Mouse (Mus musculus) C2C12 (cell line): ENCODE results near the gene Glra1.

Source experiments
- CTCF ChIP-seq: IDR thresholded peaks from one replicate; pipeline ENCODE4 v1.5.1; 2011; ENCODE audit not compliant: control insufficient read depth, insufficient read depth, insufficient read length
- FOSL1 ChIP-seq: IDR thresholded peaks from one replicate; pipeline ENCODE4 v1.8.0; 2011; ENCODE audit warnings: mild to moderate bottlenecking, low read length; ENCODE audit not compliant: poor library complexity, insufficient read depth, severe bottlenecking
- MAX ChIP-seq: IDR thresholded peaks from one replicate; pipeline ENCODE4 v1.6.1; 2011; ENCODE audit warnings: mild to moderate bottlenecking, control low read depth
- MYOD1 ChIP-seq: IDR thresholded peaks from one replicate; pipeline ENCODE4 v1.6.1; 2011; ENCODE audit warnings: low read depth; ENCODE audit not compliant: control insufficient read depth, insufficient read length
- MYOG ChIP-seq: IDR thresholded peaks from one replicate; pipeline ENCODE4 v1.6.1; 2011; ENCODE audit not compliant: control insufficient read depth, insufficient read length; ENCODE audit errors: extremely low read depth
- USF1 ChIP-seq: IDR thresholded peaks from one replicate; pipeline ENCODE4 v1.6.1; 2011; ENCODE audit warnings: low read depth, mild to moderate bottlenecking, control low read depth, moderate library complexity

- TF ChIP-seq CTCF (no peak), MAX (no peak), USF1 (no peak), MYOG (no peak), FOSL1 (no peak), MYOD1 (no peak)
These were observed 142.8 kb downstream of the Glra1 start for GRCm38 (mm10) chr11:55465177-55465576.
